Mouse (Mus musculus): ENCODE results near the gene Gse1.

Gse1 gene

DNA sequence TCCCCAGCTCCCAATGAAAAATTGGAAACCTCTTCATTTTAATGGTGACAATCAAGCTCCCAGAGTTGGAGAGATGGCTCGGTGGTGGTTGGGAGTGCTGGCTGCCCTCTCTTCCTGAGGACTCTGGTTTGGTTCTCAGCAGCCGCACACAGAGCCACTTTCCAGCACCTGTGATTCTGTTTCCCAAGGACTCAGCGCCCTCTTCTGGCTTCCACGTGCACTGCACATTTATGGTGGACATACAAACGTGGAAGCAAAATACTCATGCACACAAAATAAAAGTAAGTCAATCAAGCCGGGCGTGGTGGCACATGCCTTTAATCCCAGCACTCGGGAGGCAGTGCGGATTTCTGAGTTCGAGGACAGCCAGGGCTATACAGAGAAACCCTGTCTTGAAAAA, 16.3 kb downstream of the Gse1 start:
- no peak for DNase-seq

DNA sequence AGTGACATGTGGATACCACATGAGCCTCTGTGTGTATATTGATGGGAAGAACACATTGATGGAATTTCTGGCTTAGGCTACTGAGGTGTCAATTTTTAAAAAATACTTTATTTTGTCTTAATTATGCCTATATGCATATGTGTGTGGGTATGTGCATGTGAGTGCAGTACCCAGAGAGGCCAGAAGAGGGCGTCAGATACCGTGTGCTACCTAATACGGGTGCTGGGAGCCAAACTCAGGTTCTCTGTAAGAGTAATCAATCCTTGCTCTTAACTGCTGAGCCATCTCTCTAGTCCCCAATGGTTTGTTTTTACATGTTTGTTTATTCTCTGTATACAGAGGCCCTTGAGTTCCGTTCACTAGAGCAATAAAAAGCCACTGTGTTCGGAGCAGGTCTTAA, 19.4 kb downstream of the Gse1 start:
- DNase-seq = no peak

DNA sequence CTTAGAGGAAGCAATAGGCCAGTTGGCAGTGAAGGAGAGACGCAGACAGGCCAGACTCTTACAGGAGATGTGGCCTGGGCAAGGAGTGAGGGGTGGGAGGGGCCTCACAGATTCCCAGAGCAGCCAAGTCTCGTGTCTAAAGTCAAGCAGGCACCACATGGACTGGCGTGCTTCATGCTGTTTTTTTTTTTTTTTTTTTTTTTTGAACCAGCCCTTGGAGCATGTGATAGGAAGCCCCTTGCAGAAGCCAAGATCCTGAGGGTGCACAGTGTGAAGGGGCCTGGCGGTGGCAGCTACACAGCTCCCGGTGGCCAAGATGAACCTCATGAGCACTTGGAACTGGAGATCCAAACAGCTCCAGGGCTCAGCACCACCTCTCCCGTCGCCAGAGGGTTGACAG, 19.8 kb downstream of the Gse1 start:
- DNase-seq = no peak

DNA sequence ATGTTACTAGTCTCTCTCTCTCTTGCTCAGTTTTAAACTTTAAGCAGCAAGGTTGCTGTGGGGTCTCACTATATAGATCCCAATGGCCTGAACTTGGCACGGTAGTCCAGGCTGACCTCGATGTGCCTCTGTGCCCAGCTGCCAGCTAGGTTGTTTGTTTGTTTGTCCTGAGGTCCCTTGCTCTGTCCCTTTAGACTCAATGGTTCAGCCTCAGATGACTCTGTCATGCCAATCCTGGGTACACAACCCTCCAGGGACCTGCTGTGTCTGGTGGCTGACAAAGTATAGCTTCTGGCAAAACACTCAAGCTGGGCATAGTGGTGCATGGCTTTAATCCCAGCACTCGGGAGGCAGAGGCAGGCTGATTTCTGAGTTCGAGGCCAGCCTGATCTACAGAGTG, 20.2 kb downstream of the Gse1 start:
- no peak for DNase-seq

DNA sequence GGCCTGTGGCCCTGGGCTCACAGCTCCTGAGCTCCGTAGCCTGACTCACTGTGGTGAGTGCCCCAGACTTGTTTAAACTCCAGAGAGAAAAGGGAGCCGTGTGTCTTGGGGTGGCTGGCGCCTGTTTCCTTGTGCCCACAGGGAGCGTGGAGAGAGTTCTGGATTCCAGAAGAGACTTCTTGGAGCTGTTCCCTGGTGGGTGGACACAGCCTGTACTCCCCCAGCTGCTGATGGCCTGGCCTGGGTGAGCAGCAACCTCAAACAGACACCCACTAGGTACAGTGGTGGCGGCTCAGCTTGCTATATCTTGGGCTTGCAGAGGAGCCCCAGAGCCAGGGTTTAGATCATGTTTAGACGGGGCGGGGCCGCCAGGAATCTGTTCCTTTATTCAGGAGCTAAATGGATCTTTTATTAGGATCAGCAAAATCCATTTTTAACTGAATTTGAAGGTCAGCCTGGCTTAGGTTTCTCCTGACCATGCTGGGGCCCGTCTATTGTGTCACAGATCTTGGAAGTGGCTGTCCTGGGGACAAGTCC, 21.6 kb downstream of the Gse1 start:
- DNase-seq = no peak

DNA sequence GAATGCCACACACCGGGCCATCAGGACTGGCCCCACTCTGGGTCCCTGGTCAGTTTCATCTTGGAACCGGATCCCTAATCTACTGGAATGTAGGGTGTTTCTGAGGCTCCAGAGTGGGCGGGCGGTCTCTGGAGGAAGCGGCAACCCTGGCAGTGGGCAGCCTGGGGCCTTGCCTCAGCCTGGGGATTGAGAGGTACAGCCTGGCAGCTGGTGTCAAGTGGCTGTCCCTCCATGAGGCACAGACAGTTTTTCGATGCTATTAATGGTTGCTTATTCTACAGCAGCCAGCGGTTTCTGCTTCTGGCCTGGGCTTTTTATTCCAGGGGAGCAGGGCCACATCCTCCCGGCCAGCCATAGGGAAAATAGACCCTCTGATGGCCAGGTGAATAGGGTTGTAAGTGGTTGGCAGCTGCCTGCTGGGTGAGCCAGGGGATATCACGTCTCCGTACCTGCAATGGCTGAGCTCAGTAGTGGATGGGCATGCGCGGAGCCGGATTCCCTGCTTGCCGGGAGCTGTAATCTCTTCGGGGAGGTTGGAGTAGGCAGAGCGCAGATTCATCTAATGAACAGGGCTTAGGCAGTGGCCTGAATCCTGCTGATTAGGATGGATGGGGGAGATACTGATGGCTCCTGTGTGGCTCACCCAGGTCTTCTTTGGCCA, 22.6 kb downstream of the Gse1 start:
- DNase-seq = no peak

DNA sequence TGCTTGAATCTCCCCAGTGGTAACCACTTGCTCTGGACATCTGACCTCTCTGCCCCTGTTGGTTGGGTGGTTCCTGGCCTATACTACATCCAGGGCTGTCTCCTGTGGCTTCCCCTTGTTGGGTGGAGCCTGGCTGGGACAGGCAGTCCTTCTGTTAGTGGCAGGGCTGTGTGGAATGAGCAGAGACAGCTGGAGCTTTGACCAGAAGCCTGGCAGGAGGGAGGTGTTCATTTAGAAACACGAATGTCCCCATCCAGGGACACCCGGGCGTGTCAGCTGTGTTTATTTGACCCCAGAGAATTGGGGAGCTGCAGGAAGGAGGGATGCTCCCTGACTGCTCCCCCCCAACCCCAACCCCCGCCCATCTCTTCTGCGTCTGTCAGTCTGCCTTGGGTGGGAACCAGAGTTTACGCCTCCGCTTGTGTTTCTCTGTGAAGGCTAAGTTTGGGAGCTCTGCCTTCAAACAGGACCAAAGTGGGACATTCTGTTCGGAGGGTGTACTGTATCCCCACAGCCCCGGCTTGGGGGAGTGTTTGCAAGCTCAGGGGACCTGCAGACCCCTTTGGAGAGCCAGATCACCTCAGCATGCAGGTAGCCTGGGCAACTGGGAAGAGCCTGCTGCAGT, 23.3 kb downstream of the Gse1 start:
- no peak for DNase-seq

DNA sequence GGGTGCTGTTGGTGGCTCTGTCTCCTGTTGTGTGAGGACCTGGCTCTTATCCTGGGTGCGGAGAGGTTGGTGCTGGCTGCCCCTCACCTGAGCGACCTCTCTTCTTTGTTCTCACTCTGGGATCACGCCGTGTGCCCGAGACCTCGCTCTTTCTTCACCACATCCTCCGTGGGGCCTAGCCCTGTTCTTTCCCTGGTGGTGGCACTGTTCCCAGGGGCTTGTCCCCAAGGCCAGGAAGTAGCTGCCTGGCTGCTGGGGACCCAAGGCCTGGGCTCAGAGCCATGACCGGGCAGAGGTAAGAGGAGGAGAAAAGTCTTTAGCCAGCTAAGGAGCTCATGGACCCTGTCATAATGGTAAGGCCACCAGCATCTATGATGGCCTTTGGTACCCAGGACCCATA, 25.4 kb downstream of the Gse1 start:
- no peak for DNase-seq

DNA sequence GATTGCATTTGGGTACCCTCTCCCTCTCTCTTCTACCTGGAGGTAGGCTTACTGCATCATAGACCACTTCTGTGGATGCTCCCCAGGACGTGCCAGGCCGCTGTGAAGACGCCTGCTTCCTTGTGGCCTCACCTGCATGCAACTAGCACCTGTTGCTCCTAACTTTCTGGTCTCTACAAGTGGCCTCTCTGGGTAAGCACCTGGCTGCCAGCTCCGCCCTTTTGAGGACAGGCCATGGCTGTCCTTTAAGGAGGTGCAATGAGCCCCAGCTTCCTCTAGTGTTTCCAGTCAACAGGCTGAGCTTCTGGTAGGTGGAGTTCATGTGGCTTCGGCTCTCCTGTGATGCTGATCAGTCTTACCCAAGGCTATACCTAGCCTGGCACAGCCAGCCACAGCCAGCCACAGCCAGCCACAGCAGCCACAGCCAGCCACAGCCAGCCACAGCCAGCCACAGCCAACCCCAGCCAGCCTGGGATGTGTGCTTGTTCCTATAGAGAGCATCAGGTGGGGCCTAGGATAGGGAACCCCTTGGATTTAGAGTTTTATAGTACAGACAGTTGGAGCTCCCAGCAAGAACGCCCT, 27.2 kb downstream of the Gse1 start:
- no peak for DNase-seq

DNA sequence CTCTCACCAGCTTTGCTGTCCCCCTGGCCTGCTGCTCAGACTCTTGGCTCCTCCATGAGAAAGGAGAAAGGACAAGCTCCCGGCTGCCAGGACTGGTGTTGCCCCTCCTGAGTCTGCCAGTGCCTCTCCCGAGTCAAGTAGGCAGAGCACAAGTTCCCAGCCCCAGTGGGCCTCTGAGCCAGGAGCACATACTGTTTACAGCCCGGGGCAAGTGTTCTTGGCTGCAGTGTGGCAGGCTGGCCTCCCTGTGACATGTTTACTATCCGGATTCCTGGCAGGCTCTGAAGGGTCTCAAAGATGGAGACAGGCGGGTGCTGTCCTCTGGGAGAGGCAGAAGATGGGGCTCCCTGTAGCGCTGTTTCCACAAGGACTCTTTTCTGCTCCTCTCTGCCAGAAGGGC, 28.7 kb downstream of the Gse1 start:
- no peak for DNase-seq

DNA sequence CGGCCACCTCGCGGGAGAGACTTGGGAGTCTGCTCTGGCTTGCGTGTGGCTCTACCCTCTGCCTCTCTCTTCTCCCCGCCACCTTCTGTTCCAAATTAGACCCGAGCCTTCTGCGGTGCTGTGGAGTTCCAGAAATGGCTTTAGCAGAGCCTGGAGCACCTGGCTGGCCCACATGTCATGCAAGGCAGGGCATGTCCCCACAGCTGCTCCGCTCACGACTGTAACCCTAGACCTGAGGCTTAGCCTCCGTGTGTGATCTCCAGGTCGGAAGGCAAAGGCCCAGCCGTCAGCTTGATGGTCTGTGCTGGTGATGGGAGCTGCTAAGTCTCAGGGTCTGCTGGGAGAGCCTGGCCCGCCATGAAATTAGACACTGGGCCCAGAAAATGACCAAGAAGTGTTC, 30.9 kb downstream of the Gse1 start:
- DNase-seq = no peak

DNA sequence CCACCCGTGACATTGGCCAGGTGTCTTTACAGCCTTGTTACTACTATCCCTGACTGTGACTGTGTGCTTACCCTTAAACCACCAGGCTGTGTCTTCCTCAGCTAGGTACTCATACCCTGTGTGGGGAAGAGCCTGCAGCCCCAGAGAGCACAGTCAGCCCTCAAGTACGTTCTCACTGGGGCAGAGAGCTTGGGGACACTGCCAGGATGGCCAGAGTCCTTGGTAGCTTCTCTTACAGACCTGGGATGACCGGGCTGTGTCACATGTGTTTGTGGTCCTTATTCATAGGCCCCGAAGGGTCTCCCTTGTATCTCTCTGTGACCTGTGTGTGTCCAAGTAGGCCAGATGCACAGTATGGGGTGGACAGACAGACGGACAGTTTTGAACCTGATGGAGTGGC, 32.4 kb downstream of the Gse1 start:
- DNase-seq = no peak

DNA sequence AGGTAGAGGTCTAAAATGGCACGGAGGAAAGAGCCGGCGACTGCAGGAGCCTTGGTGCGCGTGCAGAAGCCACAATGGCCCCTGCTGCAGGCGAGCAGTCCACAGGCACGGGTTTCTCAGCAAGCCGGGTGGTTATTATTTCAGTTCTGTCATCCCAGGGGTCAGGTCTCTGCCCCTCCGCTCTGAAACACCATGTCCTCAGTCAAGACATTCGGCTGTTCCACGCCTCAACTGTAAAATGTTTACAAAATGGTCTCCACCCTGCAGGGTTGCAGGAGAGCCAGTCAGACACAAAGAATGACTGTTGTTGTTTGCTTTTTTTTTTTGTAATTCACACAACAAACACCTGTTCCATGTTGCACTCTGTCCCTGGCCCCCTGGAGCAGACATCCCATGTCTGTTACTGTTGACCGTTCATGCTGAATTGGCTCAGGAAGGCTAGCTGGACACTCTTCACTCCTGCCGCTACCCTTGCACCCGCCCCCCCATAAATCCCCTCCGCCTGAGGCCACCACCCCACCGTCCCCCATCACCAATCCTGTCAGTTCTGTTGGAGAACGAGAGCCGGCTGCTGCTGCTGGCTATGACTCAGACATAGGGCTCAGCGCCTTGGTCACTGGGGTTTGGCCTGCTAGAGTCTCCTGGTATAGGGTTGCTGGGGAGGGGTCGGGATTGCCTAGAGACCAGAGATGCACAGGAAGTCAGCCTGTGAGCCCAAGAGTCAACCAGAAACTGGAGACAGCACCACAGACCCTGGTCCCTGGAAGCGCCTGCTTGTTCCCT, 33.3 kb downstream of the Gse1 start:
- no peak for DNase-seq

DNA sequence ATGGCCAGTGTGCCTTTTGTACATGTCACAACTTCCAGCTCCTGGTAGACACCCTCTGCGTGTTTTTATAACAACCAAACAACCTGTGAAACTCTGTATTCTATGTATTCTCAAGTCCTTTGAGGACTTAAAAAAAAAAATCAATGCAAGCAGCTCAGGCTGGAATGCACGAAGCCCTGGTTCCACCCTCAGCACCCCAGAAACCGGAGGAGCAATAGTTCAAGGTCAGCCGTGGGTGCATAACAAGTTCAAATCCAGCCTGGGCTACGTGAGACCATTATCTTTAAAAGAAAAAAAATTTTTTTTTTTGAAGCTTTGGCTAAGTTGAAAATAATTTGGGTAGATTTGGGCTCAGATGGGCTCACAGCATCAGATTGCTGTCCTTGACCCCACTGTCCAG, 35.6 kb downstream of the Gse1 start:
- no peak for DNase-seq

DNA sequence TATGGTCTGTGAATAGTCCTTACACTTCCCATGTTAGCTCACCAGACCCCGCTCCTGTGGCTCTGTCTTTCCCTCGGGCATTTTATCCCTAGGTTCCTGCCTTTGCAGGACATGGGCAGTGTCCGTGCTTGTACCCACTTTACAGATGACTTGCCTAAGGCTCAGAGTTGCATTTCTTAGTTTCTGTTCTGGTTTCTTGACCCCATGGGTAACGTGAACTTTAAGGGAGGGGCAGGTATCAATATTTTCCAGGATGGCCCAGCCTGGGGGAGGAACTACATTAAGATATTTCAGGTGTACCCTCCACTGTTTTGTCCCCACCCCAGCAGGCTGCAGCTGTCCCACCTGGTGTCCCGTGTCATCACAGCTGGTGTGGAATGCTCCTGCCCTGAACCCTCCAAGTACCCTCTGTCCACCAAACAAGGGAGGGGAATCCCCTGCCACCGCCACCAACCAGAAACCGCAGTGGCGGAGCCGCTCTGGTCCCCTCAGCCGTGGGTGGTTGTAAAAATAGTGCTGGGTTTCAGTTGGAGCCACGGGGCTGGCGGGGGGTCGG, 36.2 kb downstream of the Gse1 start:
- DNase-seq = no peak

DNA sequence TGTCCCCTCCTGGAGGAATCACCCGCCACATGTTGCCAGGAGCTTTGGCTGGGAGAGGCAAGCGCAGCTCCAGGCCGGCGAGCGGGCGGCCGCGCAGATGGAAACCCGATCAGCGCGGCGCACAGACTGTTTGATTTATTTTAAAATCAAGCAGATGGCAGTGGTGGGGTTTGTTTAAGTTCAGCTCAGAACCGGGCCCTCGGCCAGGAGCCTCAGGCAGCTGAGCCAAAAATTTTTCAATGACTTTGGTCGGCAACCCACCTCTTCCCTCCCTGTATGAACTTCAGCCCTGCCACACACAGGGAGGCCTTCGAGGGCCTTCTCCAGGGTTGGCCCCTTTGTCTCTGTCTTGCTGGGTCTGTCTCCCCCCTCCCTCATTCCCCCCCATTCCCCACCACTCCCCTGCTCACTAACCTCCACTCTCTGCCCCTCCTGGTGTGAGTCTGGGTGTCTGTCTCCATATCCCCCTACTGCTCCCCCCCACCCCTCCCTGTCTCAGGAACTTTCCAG, 36.7 kb downstream of the Gse1 start:
- DNase-seq = peak; percentile 84

DNA sequence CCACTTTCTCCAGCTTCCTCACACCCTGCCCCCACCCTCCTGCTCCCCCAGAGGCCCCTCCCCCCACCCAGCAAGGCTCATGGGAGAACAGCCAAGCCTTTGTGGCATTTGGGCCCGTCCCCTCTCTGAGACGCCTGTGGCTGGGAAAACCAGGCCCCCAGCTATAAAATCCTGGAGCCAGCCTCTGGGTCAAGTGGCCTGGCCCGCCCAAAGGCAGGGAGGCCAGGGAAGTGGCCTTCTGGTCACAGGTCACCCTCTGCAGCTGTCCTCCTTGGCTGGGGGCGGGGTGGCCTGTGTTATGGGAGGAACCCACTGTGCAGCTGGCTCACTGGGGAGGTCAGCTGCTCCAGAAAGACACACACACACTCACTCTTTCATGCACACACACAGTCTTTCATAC, 37.2 kb downstream of the Gse1 start:
- DNase-seq = peak; percentile 45

DNA sequence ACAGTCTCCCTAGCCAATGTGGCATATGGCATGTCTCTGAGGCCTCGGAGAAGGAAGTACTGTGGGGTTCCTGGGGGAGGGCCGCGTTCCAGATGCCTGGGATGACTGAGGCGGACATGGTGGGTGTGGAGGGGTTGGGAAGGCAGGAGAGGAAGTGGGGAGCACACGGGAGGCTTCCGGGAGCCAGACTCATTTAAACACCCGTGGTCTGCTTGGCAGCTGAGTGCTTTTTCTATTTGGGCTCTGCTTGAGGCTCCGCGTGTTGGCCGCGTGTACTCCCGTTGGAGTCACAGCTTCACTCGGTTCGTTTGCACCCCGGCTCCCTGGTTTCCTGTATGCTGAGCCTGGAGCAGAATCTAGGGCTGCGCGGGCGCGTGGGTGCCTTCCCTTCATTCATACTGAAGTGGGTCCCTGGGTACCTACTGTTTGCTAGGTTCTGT, 40.3 kb downstream of the Gse1 start:
- DNase-seq = no peak

DNA sequence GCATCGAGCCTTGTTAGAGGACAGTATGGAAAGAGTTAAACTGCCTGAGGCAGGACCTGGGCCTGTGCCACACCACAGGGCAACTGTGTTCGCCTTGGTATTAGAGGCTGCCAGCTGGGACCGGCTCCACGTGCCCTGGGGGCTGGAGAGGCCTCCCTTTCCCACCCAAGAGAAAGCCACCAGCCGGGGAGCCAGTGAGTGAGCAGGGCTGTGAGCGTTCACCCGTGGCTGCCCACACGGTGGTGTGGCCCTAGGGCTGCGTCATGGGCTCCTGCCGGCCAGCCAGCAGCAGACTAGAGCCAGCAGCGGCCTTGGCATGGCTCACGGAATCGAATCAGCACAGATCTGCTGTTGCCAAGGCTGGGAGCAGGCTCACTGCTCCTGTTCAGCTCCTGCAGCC, 42.2 kb downstream of the Gse1 start:
- peak; percentile 59 for DNase-seq

DNA sequence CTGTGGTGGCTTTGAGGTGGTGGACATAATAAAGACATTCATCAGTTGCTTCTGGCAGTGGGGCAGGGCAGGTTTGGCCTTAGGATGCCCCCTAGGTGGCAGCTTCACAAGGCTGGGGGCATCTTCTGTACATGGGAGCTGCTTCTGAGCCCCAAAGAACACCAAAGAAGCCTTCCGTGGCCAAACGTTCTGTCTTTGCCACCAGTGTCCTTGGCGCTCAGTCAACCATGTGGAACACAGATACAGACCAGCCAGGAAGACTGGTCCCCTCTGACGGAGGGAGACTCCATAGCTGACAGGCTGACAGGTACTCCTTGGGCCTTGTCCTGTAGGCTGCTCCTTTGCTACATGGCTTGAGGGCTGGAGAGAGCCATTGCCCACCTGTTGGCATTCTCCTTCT, 45.2 kb downstream of the Gse1 start:
- no peak for DNase-seq

DNA sequence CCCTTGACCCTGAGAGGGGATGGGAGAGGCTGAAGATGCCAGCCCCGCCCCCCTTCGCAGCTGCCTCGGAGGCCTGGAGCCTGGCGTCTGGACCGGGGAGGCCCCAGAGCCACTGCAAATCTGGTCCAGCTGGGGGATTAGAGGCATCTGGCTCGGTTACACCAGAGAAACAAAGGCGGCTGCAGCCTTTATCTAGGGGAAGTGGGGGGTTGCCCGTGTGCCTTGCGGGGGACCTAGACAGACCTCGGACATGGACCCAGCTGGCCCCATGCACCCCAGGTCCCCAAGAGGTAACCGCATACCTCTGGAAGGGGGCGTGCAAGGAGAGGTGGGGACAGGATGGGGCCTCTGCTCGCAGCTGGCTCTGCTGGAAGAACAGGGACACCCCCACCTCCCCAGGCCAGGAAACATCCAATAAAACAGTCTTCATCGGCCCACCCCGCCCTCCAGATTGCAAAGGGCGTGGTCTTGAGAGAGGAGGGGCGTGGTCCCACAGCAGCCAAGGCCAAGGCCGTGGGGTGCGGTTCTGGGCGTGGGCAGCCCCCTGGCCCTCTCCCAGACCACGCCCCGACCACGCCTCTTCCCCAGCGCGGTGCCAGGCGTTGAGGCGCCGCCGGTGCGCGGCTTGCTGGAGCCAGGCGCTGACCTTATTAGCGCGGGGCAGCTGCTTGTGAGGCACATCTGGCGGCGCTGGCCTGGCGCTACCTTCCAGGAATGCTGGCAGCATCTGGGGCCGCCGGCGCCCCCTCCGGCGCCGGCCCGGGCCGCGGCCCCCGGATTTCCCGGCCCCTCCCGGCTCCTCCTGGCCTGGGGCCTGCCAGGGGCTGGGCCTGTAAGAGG, 48.0 kb downstream of the Gse1 start:
- no peak for DNase-seq

DNA sequence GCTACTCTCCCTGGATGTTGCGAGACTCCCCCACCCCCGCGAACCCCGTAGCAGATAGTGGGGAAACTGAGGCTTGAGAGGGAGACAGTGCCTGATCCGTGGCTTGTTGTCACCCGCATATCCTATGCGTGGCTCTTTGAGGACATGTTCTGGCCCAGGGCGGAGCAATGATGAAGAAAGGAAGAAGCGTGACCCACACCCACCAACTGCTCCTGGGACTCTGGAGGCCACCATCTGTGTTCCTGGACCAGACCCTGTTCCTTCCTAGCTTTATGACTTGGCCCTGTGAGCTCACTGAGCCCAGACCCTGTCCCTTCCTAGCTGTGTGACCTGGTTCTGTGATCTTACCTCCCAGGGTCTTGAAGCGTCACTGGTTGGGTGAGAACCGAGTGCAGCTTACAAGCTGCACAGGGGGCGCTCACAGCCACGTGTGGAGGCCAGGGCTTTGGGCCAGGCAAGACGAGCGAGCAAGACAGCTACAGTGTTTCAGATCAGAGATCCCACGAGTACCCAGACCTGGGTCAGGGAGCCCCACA, 48.7 kb downstream of the Gse1 start:
- DNase-seq = no peak

Data from right cerebral cortex, postnatal 4 days (tissue).